Mouse (Mus musculus) C2C12 (cell line): ENCODE data around the gene Ptp4a2.

ENCODE experiments used
- CEBPB ChIP-seq: IDR thresholded peaks from one replicate; pipeline ENCODE4 v1.6.1; 2011; ENCODE audit warnings: low read depth, mild to moderate bottlenecking, control low read depth, moderate library complexity
- CTCF ChIP-seq: IDR thresholded peaks from one replicate; pipeline ENCODE4 v1.5.1; 2011; ENCODE audit not compliant: control insufficient read depth, insufficient read depth, insufficient read length
- MAX ChIP-seq: IDR thresholded peaks from one replicate; pipeline ENCODE4 v1.6.1; 2011; ENCODE audit warnings: mild to moderate bottlenecking, control low read depth
- MYOD1 ChIP-seq: IDR thresholded peaks from one replicate; pipeline ENCODE4 v1.6.1; 2011; ENCODE audit warnings: low read depth; ENCODE audit not compliant: control insufficient read depth, insufficient read length
- MYOG ChIP-seq: IDR thresholded peaks from one replicate; pipeline ENCODE4 v1.6.1; 2011; ENCODE audit not compliant: control insufficient read depth, insufficient read length; ENCODE audit errors: extremely low read depth
- USF1 ChIP-seq: IDR thresholded peaks from one replicate; pipeline ENCODE4 v1.6.1; 2011; ENCODE audit warnings: low read depth, mild to moderate bottlenecking, control low read depth, moderate library complexity

- TF ChIP-seq CTCF (no peak), MYOG (no peak), USF1 (no peak), MAX (no peak), MYOD1 (no peak), CEBPB (no peak)
Measured at GRCm38 (mm10) chr4:129770600-129770999, 40.4 kb upstream of the Ptp4a2 start.
